Mouse (Mus musculus) intestine, postnatal 0 days (tissue): ENCODE data around the gene Efcab11. TPM values are rescaled to one million over a fixed set of nuclear protein-coding genes. Genes with fewer than 3 reads are reported as not detected.

Source experiments
- ATAC-seq: fragments of 200-750 bp; cut with Nextera tagmentation; 2 replicates; pipeline ENCODE4 v1.8.0; 2017; ENCODE audit warnings: mild to moderate bottlenecking, moderate TSS enrichment, moderate library complexity
- H3K27ac ChIP-seq: fragments of 300-500 bp; sonication (generic); 2 replicates; pipeline ENCODE4 v1.5.1; 2014; ENCODE audit warnings: mild to moderate bottlenecking, low read depth, low read length, moderate library complexity
- H3K27me3 ChIP-seq: fragments of 300-500 bp; sonication (generic); replicated peaks from 2 replicates; pipeline ENCODE4 v1.6.1; 2014; ENCODE audit warnings: low read length, mixed read lengths; ENCODE audit not compliant: control insufficient read depth, insufficient read depth
- H3K36me3 ChIP-seq: fragments of 300-500 bp; sonication (generic); 2 replicates; pipeline ENCODE4 v1.6.1; 2014; ENCODE audit warnings: mild to moderate bottlenecking, moderate library complexity; ENCODE audit not compliant: control insufficient read depth, insufficient read depth
- H3K4me1 ChIP-seq: fragments of 300-500 bp; sonication (generic); replicated peaks from 2 replicates; pipeline ENCODE4 v1.6.1; 2014; ENCODE audit warnings: antibody characterized with exemption, low read length, mixed read lengths; ENCODE audit not compliant: control insufficient read depth, insufficient read depth
- H3K4me2 ChIP-seq: fragments of 300-500 bp; sonication (generic); replicated peaks from 2 replicates; pipeline ENCODE4 v1.6.1; 2014; ENCODE audit warnings: low read depth, mild to moderate bottlenecking, moderate library complexity
- H3K4me3 ChIP-seq: fragments of 300-500 bp; sonication (generic); 2 replicates; pipeline ENCODE4 v1.5.1; 2014; ENCODE audit warnings: low read depth, low read length
- H3K9ac ChIP-seq: fragments of 300-500 bp; sonication (generic); 2 replicates; pipeline ENCODE4 v1.6.1; 2014; ENCODE audit warnings: mild to moderate bottlenecking, low read depth, low read length
- H3K9me3 ChIP-seq: fragments of 300-500 bp; sonication (generic); 2 replicates; pipeline ENCODE4 v1.6.1; 2016; ENCODE audit warnings: mixed run types; ENCODE audit not compliant: control insufficient read depth
- CTCF ChIP-seq: sonication (generic); IDR thresholded peaks from 2 replicates; pipeline ENCODE4 v1.5.1; 2016; ENCODE audit warnings: low read depth, mild to moderate bottlenecking, control low read depth, antibody characterized with exemption, moderate library complexity
- WGBS: fragments of 180-500 bp; shearing (Covaris S2); extraction: QIAGEN DNeasy Blood & Tissue Kit; methylation state at CpG from one replicate; pipeline ENCODE4 v1.1.7; 2014; 5-methylcytosine and 5-hydroxymethylcytosine counted together
- polyA plus RNA-seq: library from polyadenylated mRNA; unstranded; fragments of >200 nt; fragmentation: Nextera tagmentation; extraction: Ambion mirVana; gene quantifications from 2 replicates; pipeline ENCODE4 v1.2.1, GENCODE M21; 2015

The Efcab11 gene
- polyA plus RNA-seq, 1 experiment from 2014 or later: 3.2 TPM

GRCm38 (mm10) chr12:99735172-99735571, 149.1 kb downstream of the Efcab11 start:
- H3K9me3 ChIP-seq: no peaks in the 10 kb centered on the region
- H3K27ac ChIP-seq: no peak overlapping the region
- H3K36me3 ChIP-seq: no peaks in the 10 kb centered on the region
- no peak for TF ChIP-seq CTCF
- ATAC-seq: no peak
- WGBS: 79% methylated on average over 10 of the region's 10 CpGs
- no peak overlapping the region for H3K9ac ChIP-seq
- H3K4me2 ChIP-seq: no peak overlapping the region
- H3K4me3 ChIP-seq: no peak overlapping the region
- no peaks in the 10 kb centered on the region for H3K4me1 ChIP-seq
- no peaks in the 10 kb centered on the region for H3K27me3 ChIP-seq

- Histone ChIP-seq H3K27ac (no peak overlapping the region), H3K9ac (no peak overlapping the region), H3K4me3 (no peak overlapping the region), H3K9me3 (no peaks in the 10 kb centered on the region), H3K4me1 (no peaks in the 10 kb centered on the region), H3K36me3 (no peaks in the 10 kb centered on the region), H3K4me2 (no peak overlapping the region), H3K27me3 (no peaks in the 10 kb centered on the region)
- ATAC-seq: no peak
- no peak for TF ChIP-seq CTCF
- WGBS: 98% methylated on average over 12 of the region's 12 CpGs
Observed at GRCm38 (mm10) chr12:99724206-99724605, 160.0 kb downstream of the Efcab11 start.

- TF ChIP-seq CTCF: no peak
- no peaks in the 10 kb centered on the region for H3K27me3 ChIP-seq
- no peak for ATAC-seq
- H3K36me3 ChIP-seq: no peaks in the 10 kb centered on the region
- H3K4me3 ChIP-seq: no peak overlapping the region
- H3K4me1 ChIP-seq: no peaks in the 10 kb centered on the region
- H3K27ac ChIP-seq: no peak overlapping the region
- no peaks in the 10 kb centered on the region for H3K9me3 ChIP-seq
- 79% methylated on average over 8 of the region's 8 CpGs for WGBS
- no peak overlapping the region for H3K4me2 ChIP-seq
- H3K9ac ChIP-seq: no peak overlapping the region
Observed at GRCm38 (mm10) chr12:99723791-99724190, 160.4 kb downstream of the Efcab11 start.

- no peak overlapping the region for H3K9ac ChIP-seq
- 60% methylated on average over 10 of the region's 10 CpGs for WGBS
Observed at GRCm38 (mm10) chr12:99721318-99721717, 162.9 kb downstream of the Efcab11 start.

GRCm38 (mm10) chr12:99719777-99720176, 164.5 kb downstream of the Efcab11 start:
- no peak overlapping the region for H3K27ac ChIP-seq
- no peak for ATAC-seq
- 90% methylated on average over 11 of the region's 11 CpGs for WGBS
- H3K4me2 ChIP-seq: no peak overlapping the region
- H3K9ac ChIP-seq: no peak overlapping the region
- no peak overlapping the region for H3K4me3 ChIP-seq
- H3K36me3 ChIP-seq: no peaks in the 10 kb centered on the region
- no peaks in the 10 kb centered on the region for H3K4me1 ChIP-seq
- TF ChIP-seq CTCF: no peak
- no peaks in the 10 kb centered on the region for H3K9me3 ChIP-seq
- no peaks in the 10 kb centered on the region for H3K27me3 ChIP-seq

More at GRCm38 (mm10) chr12:99721318-99721717, 162.9 kb downstream of the Efcab11 start:
- Histone ChIP-seq H3K9me3 (no peaks in the 10 kb centered on the region), H3K27ac (no peak overlapping the region), H3K4me3 (no peak overlapping the region), H3K27me3 (no peaks in the 10 kb centered on the region), H3K4me2 (no peak overlapping the region), H3K4me1 (no peaks in the 10 kb centered on the region), H3K36me3 (no peaks in the 10 kb centered on the region)
- no peak for TF ChIP-seq CTCF
- ATAC-seq: no peak

- Histone ChIP-seq H3K27me3 (no peaks in the 10 kb centered on the region), H3K9me3 (no peaks in the 10 kb centered on the region), H3K36me3 (no peaks in the 10 kb centered on the region), H3K4me3 (no peak overlapping the region), H3K9ac (no peak overlapping the region), H3K4me2 (no peak overlapping the region), H3K4me1 (no peaks in the 10 kb centered on the region), H3K27ac (no peak overlapping the region)
- no peak for ATAC-seq
- TF ChIP-seq CTCF: no peak
- 95% methylated on average over 2 of the region's 2 CpGs for WGBS
Observed at GRCm38 (mm10) chr12:99718161-99718560, 166.1 kb downstream of the Efcab11 start.

- Histone ChIP-seq H3K27ac (no peak overlapping the region), H3K4me1 (no peaks in the 10 kb centered on the region), H3K27me3 (no peaks in the 10 kb centered on the region), H3K4me3 (no peak overlapping the region), H3K4me2 (no peak overlapping the region), H3K36me3 (no peaks in the 10 kb centered on the region), H3K9me3 (no peaks in the 10 kb centered on the region), H3K9ac (no peak overlapping the region)
- WGBS: 69% methylated on average over 8 of the region's 8 CpGs
- TF ChIP-seq CTCF: no peak
- no peak for ATAC-seq
Observed at GRCm38 (mm10) chr12:99716038-99716610, 168.1 kb downstream of the Efcab11 start.
